Mouse (Mus musculus): Measurements from ENCODE around the gene Krt35. TPM values are rescaled to one million over a fixed set of nuclear protein-coding genes. Genes with fewer than 3 reads are reported as not detected.

The Krt35 gene
- not detected for total RNA-seq (2021)

DNA sequence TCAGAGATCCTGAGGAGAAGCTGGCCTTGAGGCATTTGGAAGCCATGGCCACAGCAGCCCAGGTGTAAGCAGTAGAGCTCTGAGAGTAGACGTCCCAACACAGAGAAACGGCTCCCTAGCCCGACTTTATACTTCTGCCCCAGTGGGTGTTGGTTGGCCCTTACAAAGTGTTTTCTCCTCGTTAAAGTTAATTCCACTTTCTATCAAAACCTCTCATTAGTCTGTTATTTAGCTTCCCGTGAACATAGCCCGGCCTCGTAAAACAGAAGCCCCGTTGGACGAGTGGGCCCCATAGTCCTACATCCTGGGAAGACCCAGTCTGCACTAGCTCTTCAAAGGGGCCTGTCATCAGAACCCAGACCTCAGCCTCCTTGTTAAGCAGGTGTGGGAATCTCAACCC is at the start of gene Krt35:
Krt35 (minus strand) TSS at position 101 of the 400 bp plus-strand sequence.
- no peak for DNase-seq (ENCODE audit: low spot score)
- intact Hi-C loops (cut with DNase I): no loop called here

DNA sequence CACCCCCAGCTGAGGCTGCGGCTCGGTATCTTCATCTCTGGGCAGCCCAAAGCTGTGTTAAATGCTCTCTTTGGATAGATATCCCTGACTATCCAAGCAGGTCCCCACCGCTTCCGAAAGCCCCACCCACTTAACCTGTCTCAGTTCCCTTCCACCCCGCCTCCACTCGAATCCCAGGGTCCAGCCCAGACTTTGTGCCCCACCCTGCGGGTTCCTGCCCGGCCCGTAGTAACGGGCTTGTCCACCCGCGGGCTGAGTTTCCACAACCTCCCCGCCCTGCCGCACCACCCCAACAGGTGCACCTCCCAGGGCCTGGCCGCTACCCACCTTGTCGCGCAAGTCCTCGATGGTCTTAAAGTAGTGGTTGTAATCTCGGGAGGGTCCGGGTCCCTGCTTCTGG is 49.1 kb upstream of the Krt35 start:
- DNase-seq (ENCODE audit: low spot score): no peak

DNA sequence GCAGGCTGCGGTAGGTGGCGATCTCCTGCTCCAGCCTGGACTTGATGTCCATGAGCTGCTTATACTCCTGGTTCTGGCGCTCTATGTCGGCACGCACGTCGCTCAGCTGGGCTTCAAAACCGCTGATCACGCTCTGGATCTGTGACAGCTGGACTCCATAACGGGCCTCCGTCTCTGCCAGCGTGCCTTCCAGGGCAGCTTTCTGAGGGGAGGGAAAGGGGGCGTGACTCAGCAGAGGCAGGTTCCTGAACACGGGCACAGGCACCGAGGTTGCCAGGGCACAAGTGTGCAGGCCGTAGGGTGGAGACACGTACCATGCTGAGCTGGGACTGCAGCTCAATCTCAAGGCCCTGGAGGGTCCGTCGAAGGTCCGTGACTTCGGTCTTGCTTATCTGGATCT is 44.9 kb upstream of the Krt35 start:
- intact Hi-C loops (cut with DNase I): no loop called here
- DNase-seq (ENCODE audit: low spot score): no peak

More for the DNA sequence above, 49.1 kb upstream of the Krt35 start:
- intact Hi-C loops (cut with DNase I): no loop called here

DNA sequence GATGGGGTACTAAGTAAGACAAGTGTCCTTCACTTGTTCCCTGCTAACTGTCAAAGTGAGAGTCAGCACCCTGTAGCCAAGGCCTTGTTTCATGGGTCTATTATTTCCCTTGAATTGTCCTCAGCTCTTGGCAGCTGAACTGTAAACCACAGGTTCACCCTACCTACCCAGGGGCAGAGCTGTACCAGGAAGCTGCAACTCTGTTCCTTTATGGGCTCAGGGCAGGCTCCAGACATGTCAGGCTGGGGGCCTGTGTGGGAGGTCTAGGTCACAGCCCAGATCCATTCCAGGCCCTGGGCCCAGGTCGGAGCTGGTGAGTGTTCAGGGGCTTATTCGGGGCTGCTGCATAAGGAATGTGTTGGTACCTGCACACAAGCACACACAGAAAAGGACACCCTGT is 43.4 kb upstream of the Krt35 start:
- DNase-seq (ENCODE audit: low spot score): no peak
- intact Hi-C loops (cut with DNase I): no loop called here

DNA sequence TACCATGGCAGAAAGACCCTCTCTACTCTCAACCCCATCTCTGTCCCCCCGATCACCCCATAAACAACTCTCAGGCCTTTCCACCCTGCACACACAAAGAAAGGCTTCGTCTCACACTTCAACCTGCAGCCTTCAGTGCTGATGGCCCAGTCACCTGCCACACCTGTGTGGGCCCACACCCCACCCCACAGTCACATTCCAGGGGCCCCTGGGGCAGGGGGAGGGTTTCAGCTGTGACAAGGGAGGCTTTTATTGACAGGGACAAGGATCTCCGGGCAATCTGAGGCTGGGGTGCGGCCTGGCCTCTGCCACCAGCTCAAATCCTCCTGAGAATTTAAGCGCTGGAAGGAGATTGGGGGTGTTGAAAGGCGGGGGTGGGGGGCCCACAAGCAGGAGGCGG is 42.8 kb upstream of the Krt35 start:
- intact Hi-C loops (cut with DNase I): no loop called here
- DNase-seq (ENCODE audit: low spot score): no peak

DNA sequence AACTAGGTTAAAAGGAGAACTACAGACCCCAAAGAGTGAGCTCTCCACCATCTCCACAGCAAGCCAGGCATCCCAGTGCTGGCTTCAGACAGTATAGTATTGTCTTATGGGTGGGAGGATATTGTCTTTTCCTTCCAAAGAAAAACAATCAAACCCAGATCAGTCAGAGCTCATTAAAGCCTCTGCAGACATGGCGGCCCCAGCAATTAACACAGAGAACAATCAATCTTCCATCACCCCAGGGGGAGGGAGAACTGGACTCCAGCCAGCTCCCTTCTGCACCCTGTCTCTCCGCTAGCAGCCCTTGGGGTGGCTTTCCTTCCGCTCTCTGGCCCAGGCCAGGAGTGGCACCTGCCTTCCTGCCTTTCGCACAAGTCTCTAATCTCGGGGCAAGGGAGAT is 41.7 kb upstream of the Krt35 start:
- intact Hi-C loops (cut with DNase I): no loop called here
- no peak for DNase-seq (ENCODE audit: low spot score)

DNA sequence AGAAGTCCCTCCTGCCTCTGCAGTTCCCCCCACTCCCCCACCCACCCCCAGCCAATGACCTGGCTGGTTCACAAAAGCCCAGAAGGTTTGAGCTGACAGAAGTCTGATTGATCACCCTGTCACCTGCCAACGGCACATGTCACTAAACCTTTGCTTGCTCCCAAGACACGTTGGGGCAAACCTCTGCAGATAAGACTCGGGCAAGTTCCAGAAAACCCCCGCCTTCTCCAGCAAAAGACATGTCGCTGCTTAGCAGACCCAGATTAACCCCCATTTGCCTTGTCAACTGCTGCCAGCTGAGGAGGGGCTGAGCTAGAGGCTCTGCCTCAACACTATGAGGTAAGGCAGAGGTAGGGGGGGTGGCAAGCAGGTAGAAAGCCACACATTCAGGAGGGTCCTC is 40.5 kb upstream of the Krt35 start:
- intact Hi-C loops (cut with DNase I): no loop called here
- no peak for DNase-seq (ENCODE audit: low spot score)

DNA sequence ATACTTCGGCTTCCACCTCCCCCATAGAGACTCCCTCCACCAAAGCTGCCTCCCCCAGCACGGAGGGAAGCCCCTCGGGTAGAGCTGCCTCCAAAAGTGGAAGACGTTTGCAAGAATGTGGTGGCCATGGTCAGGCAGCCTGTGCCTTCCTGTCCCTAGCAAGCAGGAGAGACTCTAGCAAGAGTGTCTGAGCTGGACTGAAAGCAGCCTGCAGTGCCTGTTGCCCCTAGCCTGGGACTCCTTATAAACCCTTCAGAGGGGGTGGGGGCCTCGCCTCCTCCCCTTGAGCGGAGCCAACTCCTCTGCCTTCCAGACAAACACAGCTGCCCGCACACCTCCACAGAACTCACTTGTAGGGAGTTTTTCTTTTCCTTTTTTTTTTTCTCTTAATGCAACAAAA is 39.7 kb upstream of the Krt35 start, which contains the start of gene Krt15:
Krt15 (minus strand) TSS at position 198 of the 400 bp plus-strand sequence.
- no peak for DNase-seq (ENCODE audit: low spot score)
- intact Hi-C loops (cut with DNase I): no loop called here

DNA sequence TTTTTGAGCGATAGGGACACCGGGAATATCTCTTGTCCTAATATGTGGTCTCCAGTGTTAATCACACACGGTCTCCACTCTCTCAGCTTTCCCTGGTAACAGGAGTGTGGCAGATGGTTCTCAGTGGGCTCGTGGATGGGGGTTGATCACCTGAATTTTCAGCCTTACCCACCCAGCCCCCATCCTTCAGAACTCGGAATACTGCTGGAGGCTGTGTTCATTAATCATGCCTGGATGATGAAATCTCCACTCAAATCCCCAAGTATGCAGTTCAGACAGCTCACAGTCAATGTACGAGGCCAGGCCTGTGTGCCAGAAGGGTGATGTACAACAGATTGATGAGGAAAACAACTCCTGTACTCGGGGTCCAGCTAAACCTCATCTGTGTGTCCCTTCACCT is 28.9 kb upstream of the Krt35 start:
- intact Hi-C loops (cut with DNase I): no loop called here
- no peak for DNase-seq (ENCODE audit: low spot score)

DNA sequence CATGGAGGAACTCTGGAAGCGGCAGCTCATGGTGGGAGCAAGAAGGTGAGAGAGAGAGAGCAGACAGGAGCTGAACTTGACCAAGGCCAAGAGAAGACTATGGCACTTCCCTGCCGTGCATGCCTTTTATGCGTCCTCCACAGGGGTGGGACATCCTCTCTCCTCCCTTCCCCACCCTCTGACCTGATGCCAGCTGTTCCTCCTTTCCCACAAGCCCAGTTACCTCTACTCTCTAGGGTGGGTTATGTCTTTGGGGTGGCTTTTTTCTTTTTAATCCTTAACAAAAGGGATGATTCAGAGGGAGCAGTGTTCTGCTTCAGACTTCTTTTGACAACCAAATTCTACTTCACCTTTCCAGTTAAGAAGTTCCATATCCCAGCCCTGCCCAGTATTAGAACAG is 25.4 kb upstream of the Krt35 start, which contains the start of gene Krt13:
Krt13 (minus strand) TSS at position 101 of the 400 bp plus-strand sequence.
- intact Hi-C loops (cut with DNase I): no loop called here
- no peak for DNase-seq (ENCODE audit: low spot score)

DNA sequence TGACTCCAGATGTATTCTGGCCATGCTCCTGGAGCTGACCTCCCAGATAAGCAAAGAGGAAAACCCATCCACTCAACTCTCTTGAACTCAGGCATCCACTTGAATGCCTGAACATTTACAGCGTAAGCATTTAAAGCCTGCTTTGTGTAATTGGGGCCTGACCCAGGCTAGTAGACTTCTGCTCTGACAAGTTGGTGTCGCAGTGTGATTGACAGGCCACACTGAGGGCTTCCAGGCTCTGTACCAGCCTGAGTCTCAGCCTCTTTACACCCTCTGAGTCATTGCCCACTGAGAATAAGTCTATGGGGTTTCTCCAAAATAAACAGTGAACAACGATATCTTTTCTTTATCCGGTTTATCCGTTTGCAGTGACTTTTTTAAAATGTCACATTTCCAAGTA is 24.3 kb upstream of the Krt35 start:
- DNase-seq (ENCODE audit: low spot score): no peak
- intact Hi-C loops (cut with DNase I): no loop called here

DNA sequence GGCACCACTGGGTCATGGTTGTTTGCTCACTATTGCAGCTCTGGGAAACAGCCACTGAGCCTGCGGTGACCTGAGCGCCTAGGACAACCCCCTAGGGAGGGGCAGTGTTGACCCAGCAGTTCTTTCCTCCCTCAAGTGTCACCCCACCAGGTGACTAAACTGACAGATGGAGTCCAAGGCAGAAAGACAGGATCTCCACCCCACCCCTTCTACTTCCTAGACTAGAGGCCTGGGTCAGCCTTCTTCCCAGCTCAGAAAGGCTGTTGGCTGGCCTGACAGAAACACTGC is 17.6 kb upstream of the Krt35 start:
- intact Hi-C loops (cut with DNase I): no loop called here
- DNase-seq (ENCODE audit: low spot score): no peak

DNA sequence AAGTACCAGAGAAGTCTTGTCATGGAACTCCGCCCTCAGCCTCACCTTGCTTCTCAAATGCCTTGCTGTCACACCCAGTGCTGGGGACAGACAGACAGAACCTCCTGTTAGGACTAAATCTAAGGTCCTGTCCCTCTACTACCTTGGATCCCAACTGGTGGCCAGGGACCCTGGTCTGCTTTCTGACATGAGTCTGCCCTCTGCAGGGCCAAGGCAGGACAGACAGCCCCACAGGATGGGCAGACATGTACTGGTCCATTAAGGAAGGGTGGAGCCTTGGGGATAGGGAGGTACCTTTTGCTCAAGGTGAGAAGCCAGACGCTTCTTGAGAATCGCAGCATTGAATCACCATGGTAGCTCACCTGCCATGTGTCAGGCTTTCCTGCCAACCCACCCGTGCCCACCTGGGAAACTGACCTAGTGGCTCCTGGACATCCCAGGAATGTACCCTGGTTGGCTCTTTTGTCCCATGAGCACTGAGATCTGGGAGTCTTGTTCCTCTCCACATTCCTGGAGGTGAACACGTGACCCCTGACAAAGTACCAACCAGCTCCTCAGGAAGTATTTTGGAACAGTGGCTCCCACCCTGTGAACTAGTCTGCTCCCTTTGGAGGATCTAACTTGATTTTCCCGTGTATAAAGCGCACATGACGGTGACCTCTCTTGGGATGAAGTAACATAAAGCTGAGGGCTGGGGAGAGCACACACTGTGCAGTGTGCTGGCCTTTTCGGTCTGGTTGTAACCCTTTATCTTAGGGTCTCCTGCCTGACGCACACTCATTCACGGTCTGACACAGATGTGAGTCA is 17.1 kb upstream of the Krt35 start:
- intact Hi-C loops (cut with DNase I): no loop called here
- no peak for DNase-seq (ENCODE audit: low spot score)

DNA sequence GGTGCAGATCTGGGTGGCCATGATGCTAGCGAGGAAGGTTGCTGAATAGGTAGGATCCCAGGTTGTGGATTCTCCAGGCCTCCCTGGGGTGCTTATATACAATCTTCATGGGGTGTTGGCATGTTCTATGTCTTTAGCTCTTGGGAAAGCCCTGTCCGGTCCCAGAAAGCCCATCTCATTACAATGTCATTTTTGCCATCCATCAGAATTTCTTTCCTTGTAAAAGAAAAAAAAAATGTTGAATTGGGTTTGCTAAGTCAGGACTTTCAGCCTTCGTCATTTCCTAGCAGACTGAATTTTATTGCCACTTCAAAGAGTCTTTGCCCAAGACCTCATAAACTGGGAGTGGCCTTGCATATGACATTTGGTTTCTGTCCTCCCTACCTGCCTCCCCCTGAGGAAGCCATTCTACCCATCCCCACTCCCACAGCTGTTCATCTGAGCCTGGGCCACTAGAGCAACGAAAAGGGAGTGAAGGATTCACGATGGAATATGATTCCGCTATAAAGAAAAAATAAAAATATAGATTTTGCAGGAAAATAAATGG is 9.6 kb upstream of the Krt35 start, which contains the start of gene Krt36:
Krt36 (minus strand) TSS at position 51 of the 547 bp plus-strand sequence.
- intact Hi-C loops (cut with DNase I): no loop called here

DNA sequence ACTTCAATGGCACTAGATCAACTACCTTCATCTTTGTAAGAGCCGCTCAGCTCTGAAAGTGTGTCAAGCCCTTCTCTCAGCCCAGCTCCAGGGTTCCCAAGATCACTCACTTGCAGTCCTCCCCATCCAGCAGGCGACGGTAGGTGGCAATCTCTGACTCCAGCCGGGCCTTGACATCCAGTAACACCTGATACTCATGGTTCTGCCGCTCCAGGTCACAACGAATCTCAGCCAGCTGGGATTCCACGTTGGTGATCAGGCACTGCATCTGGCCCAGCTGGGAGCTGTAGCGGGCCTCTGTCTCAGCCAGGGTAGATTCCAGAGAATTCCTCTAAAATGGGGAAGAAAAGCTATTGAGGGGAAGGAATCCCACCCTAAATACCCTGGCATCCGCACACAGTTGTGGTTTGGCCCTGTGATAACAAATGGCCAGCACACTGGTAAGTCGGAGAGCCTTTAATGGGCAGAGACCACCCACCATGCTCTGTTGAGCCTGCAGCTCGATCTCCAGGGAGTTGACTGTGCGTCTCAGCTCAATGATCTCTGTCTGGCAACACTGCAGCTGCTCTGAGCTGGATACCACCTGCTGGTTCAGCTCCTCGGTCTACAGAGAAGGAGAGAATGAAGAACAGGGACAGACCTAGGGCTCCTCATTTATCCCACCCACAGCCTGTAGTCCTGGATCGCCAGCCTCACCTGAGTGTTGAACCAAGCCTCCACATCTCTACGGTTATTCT is 6.8 kb upstream of the Krt35 start:
- DNase-seq (ENCODE audit: low spot score): no peak
- intact Hi-C loops (cut with DNase I): no loop called here

More for the DNA sequence above, 9.6 kb upstream of the Krt35 start, which contains the start of gene Krt36:
- DNase-seq (ENCODE audit: low spot score): no peak

DNA sequence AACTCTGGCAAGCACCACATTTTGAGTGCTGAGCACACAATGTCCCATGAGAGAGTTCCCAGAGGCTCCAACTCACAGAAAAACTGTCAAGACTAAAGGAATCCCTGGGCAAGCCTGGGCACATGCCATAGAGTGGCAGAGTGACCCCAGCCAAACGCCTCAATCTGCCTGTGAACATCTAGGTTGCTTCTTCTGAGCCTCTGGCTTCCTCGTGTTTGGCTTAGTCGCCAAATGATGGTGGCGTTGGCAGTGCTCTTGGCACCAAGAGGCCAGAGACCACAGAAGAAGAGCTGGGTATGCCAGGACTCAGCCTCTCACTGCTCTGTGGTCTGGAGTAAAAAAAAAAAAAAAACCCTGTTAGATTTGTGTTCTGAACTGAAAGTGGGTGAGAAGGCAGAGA is 4.3 kb upstream of the Krt35 start:
- intact Hi-C loops (cut with DNase I): no loop called here

DNA sequence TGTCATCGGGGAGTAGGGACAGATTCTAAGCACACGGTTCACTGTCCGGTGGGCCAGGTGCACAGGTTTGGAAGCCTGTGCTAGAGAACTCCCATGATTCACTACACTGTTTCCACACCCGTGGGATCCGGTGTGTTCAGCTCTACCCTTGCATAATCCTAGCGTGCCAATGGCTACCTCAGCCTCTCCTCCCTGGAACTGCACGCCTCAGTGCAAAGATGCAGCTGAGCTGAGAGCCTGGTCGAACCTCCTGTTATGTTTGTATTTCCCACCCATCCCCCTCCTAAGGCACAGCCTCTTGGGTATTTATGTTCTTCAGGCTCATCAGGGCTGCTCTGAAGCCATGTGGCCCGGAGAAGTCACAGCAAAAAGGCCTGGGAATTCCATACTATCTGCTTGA is 1.8 kb upstream of the Krt35 start:
- DNase-seq (ENCODE audit: low spot score): no peak
- intact Hi-C loops (cut with DNase I): no loop called here

More for the DNA sequence above, 4.3 kb upstream of the Krt35 start:
- no peak for DNase-seq (ENCODE audit: low spot score)

DNA sequence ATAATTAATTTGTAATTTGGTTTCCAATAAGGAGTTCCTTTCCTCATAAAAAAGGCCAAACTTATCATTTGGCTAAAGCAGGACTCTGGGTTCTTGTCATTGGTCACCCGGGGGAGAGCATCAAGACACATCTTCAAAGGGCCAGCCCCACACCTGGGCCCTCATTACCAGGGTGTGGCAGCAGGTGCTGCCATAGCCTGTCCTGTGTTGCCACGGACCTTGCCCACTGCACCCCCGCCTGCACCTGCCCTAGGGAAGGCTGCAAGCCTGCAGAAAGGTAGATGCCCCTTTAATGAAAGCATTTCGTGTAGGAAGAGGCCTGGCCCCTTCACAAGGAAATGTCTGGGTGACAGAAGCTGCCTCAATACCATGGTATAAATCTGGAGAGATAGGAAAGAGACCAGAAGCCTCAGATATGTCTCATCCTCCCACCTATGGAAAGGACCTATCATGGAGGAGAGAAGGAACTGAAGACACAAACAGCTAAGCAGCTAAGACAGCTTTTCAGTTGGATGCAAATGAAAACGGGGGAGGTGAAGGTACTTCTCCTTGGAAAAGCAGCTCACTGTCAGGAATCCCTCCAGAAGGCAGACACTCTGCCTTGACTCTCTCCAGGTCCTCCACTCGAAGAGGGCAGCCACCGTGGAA is 7.5 kb downstream of the Krt35 start:
- intact Hi-C loops (cut with DNase I): no loop called here
- DNase-seq (ENCODE audit: low spot score): no peak

DNA sequence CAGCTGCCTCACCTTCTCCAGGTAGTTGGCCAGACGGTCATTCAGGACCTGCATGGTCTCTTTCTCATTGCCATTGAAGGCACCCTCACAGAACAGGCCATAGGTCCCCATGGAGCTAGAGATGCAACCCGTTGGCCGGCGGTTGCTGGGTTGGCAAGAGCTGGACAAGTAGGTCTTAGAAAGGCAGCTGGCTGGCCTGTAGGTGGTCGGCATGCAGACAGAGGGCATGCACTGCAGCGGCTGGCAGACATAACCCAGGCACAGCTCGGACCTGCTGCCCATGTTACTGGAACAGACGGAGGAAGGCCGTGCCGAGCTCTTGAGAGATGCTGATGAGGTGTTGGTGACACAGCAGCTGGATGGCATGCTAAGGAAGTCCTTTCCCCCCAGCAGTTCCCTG is 8.2 kb downstream of the Krt35 start, which contains the start of gene Krt32:
Krt32 (minus strand) TSS at position 366 of the 400 bp plus-strand sequence.
- DNase-seq (ENCODE audit: low spot score): no peak

DNA sequence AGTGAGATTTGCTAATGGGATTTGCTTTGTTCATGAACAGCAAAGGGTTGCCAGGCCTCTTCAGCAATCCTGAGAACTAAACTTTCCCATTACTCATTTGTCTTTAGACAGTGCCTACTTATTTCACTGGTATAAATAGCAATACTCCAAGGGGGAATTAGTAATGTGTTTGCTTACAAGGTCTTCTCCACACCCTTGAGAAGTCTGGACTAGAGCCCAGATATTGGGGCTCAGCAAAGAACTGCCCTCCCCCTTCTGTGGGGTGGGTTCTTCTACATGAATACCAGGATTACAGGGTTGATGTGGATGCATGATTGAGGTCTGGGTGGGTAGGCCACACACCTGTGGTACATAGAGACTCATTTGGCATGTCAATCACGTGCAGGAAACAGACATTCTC is 22.2 kb downstream of the Krt35 start:
- DNase-seq (ENCODE audit: low spot score): no peak
- intact Hi-C loops (cut with DNase I): no loop called here

More for the DNA sequence above, 8.2 kb downstream of the Krt35 start, which contains the start of gene Krt32:
- intact Hi-C loops (cut with DNase I): no loop called here
